Mouse (Mus musculus) spleen, adult 2 months (tissue): ENCODE measurements around the gene Fign. TPM values are rescaled to one million over a fixed set of nuclear protein-coding genes. Genes with fewer than 3 reads are reported as not detected.

ENCODE experiments used
- DNase-seq, 2 experiments: peaks; one replicate each; pipeline versions ENCODE4 v3.0.0 to v3.0.0-alpha.2; 2012 to 2021; ENCODE audit warnings: low spot score in 2 of 2, low read depth in 1 of 2
- H3K27ac ChIP-seq: fragments of 200-500 bp; 2 replicates; pipeline ENCODE4 v1.5.1; 2012; ENCODE audit warnings: low read length, inconsistent platforms; ENCODE audit not compliant: insufficient read depth
- H3K27me3 ChIP-seq: fragments of 200-500 bp; 2 replicates; pipeline ENCODE4 v1.6.1; 2012; ENCODE audit warnings: mild to moderate bottlenecking, moderate library complexity, low read length, inconsistent platforms; ENCODE audit not compliant: control insufficient read depth, insufficient read depth
- H3K36me3 ChIP-seq: fragments of 200-500 bp; 2 replicates; pipeline ENCODE4 v1.6.1; 2012; ENCODE audit warnings: mild to moderate bottlenecking, low read length, inconsistent platforms; ENCODE audit not compliant: control insufficient read depth, insufficient read depth
- H3K4me1 ChIP-seq: fragments of 200-500 bp; 2 replicates; pipeline ENCODE4 v1.6.1; 2011; ENCODE audit warnings: inconsistent platforms; ENCODE audit not compliant: control insufficient read depth, insufficient read depth, insufficient read length
- H3K4me3 ChIP-seq: fragments of 200-500 bp; 2 replicates; pipeline ENCODE4 v1.5.1; 2011; ENCODE audit warnings: mild to moderate bottlenecking, inconsistent platforms; ENCODE audit not compliant: insufficient read depth, insufficient read length; ENCODE audit errors: extremely low read depth
- CTCF ChIP-seq: fragments of 200-500 bp; IDR thresholded peaks from 2 replicates; pipeline ENCODE4 v1.5.1; 2011; ENCODE audit warnings: mild to moderate bottlenecking, inconsistent platforms; ENCODE audit not compliant: insufficient read depth, insufficient read length, insufficient replicate concordance; ENCODE audit errors: extremely low read depth
- POLR2A ChIP-seq: fragments of 200-500 bp; IDR thresholded peaks from 2 replicates; pipeline ENCODE4 v1.6.1; 2011; ENCODE audit warnings: low read depth, low read length, inconsistent platforms
- WGBS: fragments of 180-500 bp; shearing (Covaris S2); methylation state at CpG from one replicate; pipeline ENCODE4 v1.1.7; 2018; 5-methylcytosine and 5-hydroxymethylcytosine counted together
- polyA plus RNA-seq: library from polyadenylated mRNA; depleted of rRNA; stranded (reverse); fragments of >200 nt; gene quantifications from 2 replicates; pipeline ENCODE4 v1.2.3, GENCODE M21; 2012

Fign gene
- polyA plus RNA-seq, 1 experiment: 0.37 TPM

DNA sequence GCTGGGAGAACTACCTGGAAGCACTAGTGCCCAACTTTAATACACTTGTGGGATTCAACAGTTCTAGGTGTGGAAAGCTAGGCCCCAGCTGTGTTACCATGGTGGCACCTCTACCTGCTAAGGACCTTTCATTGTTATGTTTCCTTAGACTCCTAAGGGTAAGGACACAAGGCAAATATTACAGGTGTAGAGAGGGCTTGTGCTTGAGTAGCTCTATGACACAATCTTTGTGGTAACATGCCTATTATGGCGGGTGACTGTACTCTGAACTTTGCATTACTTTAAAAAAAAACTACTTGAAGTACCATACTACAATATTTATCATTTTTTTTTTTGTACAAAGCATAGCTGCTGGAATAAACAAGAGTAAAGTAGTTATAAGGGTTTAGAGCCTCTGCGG lies 112.4 kb downstream of the Fign start:
- Histone ChIP-seq H3K27ac (no peak overlapping the region), H3K36me3 (no peaks in the 10 kb centered on the region), H3K4me1 (no peaks in the 10 kb centered on the region), H3K4me3 (no peak overlapping the region), H3K27me3 (no peaks in the 10 kb centered on the region)
- 87% methylated on average over 2 of the region's 2 CpGs for WGBS
- TF ChIP-seq POLR2A (no peak), CTCF (no peak)
- DNase-seq: no peak

DNA sequence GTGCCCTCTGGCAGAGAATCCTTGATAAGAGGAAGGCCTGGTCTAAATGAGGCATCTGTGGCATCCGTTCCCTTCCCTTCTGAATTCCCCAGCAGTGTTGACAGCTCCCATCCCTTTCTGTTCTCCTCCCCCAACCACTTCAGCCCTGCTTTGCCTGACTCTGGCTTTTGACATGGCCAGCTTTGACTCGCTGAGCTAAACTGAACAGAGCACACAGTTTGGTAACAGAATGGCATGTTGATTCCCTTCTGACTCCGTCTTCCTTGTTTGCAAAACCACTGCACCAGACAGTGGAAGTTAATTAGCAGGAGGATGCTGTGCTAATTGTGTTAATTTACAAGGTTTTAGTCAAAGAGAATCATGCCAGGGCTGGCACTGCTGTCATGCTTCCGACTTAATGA lies 115.5 kb downstream of the Fign start:
- TF ChIP-seq CTCF: no peak
- no peak for TF ChIP-seq POLR2A
- Histone ChIP-seq H3K4me1 (no peaks in the 10 kb centered on the region), H3K4me3 (no peak overlapping the region), H3K36me3 (no peaks in the 10 kb centered on the region), H3K27ac (no peak overlapping the region), H3K27me3 (no peaks in the 10 kb centered on the region)
- no peak for DNase-seq
- WGBS: 72% methylated on average over 4 of the region's 4 CpGs

DNA sequence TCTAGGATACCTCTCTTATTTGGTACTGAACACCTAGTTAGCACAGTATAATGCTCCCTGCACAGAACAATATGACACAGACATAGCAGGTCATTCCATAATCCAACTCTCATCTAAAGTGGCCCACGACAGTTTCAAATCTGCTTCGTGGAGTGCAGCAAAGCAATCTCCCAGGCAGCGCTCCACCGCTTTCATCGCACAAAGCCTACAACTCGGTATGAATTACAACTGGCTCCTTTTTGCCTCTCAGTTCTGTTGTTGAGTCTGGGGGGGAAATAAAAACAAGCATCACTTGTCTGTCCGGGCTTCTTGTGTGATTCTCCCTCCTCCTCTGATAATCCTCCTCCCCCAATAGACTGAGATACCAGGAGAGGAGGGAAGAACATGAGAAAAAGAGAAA lies 116.4 kb downstream of the Fign start:
- WGBS: 91% methylated on average over 7 of the region's 7 CpGs
- Histone ChIP-seq H3K27me3 (no peaks in the 10 kb centered on the region), H3K27ac (no peak overlapping the region), H3K4me1 (no peaks in the 10 kb centered on the region), H3K4me3 (no peak overlapping the region), H3K36me3 (no peaks in the 10 kb centered on the region)
- TF ChIP-seq CTCF (no peak), POLR2A (no peak)
- no peak for DNase-seq

DNA sequence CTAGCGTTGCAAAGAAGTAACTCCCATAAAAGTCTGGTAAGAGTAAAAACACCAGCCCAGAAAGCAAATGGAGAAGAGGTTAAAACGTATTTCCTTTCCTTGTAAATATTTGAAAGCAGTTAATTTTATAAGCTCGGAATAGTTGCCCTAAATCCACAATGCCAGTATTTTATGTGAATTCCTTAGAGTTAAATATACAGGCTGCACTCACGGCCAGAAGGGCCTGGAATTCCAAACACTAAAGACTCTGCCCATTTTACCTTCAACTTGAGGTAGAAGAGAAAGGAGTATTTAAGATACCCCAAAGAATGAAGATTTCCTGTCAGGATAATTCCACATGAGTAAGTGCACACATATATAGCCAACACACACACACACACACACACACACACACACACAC lies 128.2 kb downstream of the Fign start:
- Histone ChIP-seq H3K4me3 (no peak overlapping the region), H3K27me3 (no peaks in the 10 kb centered on the region), H3K4me1 (no peaks in the 10 kb centered on the region), H3K36me3 (no peaks in the 10 kb centered on the region), H3K27ac (no peak overlapping the region)
- TF ChIP-seq CTCF: no peak
- TF ChIP-seq POLR2A: no peak
- WGBS: 79% methylated on average over 4 of the region's 4 CpGs
- no peak for DNase-seq

DNA sequence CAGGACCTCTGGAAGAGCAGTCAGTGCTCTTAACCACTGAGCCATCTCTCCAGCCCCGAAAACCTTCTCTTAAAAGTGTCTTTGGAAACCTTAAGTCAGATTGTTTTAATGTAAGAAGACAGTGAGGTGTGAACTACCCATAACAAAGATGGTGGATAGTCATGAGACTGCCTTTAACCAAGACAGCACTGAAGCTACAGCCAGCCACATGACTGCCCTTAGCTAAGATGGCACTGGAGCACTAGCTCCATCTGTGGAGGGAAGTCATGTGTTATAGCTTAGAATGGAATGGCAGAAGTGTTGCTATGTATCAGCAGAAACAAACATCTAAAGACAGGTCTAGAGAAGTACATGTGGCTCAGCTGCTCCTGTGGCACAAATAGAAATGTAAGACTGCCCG lies 166.8 kb downstream of the Fign start:
- H3K36me3 ChIP-seq: no peaks in the 10 kb centered on the region
- no peak for DNase-seq
- no peak overlapping the region for H3K27ac ChIP-seq
- WGBS: 83% methylated on average over 2 of the region's 2 CpGs
- H3K27me3 ChIP-seq: no peaks in the 10 kb centered on the region
- H3K4me1 ChIP-seq: no peaks in the 10 kb centered on the region
- no peak overlapping the region for H3K4me3 ChIP-seq
- no peak for TF ChIP-seq CTCF
- TF ChIP-seq POLR2A: no peak

DNA sequence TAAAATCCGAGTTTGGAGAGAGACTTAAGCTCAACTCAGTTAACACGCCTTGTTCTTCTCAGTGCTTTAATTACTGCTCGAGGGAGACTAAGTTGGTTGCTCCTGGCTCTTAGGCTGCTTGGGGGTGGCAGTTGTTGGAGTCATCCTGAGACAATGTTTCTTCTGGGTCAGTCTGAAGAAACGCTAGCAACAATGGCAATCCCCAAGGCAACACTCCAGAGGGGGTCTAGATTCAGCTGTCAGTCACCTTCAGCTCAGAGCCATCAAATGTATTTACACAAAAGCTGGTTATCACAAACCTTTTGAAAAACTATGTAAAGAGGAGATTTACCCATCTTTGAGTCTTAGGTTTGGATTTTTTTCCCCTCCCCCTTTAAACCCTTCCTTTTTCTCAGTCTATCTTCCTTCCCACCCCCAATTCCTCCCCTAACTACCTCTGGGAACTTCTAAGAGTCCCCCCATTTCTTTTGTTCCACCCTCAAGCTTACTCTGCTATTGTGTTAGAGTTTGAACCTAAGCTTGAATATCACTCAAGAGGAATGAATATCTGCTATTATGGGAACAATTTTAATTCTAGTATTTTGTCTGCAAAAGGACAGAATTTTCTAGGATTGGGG lies 171.2 kb downstream of the Fign start:
- Histone ChIP-seq H3K27me3 (no peaks in the 10 kb centered on the region), H3K4me1 (no peaks in the 10 kb centered on the region), H3K27ac (no peak overlapping the region), H3K4me3 (no peak overlapping the region), H3K36me3 (no peaks in the 10 kb centered on the region)
- TF ChIP-seq POLR2A: no peak
- no peak for TF ChIP-seq CTCF
- 48% methylated on average over 4 of the region's 4 CpGs for WGBS
- DNase-seq: no peak

DNA sequence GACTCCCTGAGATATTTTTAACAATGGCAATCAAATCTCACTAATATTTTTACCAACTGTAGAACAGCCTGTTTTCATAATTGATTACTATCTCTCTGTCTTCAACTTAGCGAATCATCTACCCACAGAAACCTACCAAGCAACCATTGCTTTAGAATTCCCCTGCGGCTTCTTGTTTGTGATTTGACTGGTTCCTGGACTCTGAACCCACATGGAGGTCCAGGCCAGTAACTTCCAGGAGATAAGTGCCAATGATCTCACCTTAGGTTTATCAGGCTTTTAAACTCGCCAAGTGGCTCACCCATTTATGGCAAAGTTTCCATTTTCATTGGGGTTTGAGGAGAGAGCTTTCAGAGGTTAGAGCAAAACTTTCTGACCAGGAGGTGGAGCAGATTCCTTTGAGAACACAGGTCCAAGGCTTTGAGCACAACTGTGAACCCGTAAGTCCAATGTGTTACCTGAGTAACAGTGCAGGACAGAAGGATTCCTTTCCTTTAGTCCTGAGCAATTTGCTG lies 172.1 kb downstream of the Fign start:
- no peak for DNase-seq
- Histone ChIP-seq H3K27me3 (no peaks in the 10 kb centered on the region), H3K27ac (no peak overlapping the region), H3K36me3 (no peaks in the 10 kb centered on the region), H3K4me3 (no peak overlapping the region), H3K4me1 (no peaks in the 10 kb centered on the region)
- TF ChIP-seq POLR2A: no peak
- TF ChIP-seq CTCF: no peak
- 81% methylated on average over 4 of the region's 4 CpGs for WGBS
